Mouse (Mus musculus): ENCODE measurements around the gene Crot.

- no peak for TF ChIP-seq CTCF (IDR thresholded peaks at IDR 0.05; ENCODE audit: low read depth)
- TF ChIP-seq EP300 (IDR thresholded peaks at IDR 0.05; ENCODE audit: low read depth): no peak
Measured at GRCm38 (mm10) chr5:8917069-8917468, 80.1 kb downstream of the Crot start.
